In the genomic region with DNA sequence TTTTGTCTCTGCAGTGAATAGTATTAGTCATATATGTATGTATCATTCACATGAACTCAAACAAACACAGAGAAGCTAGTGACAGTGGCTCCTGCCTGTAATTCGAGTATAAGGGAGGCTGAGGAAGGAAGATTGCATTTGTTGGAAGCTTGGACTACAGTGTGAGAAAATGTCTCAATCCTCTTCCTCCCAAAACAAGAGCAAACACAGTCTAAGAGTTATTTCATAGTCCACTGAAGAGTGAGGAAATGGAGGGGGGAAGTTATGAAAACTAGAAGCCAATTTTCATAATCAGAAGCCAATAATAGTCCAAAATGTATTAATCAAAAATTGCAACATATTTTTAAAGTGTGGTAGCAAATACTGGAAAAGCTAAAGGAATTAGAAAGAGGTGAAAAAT, we compare ENCODE assay signal across 23 mouse cellular contexts.
DNase-seq lines count a peak whose midpoint lies in the region; ATAC-seq and TF ChIP-seq lines count a peak whose summit lies in the region.
"Had no signal": no experiment of that assay in that cellular context is flagged by ENCODE, and none has a peak within 500 bp of the region (broad histone marks: within the 10 kb centered on the region; RNA-seq: fewer than 3 reads in every experiment).

No protein-coding gene starts in this region.

- H3K27me3 ChIP-seq in thymus, adult 2 months (ENCODE audit: control insufficient read depth, insufficient read depth, low read length) = no peaks in the 10 kb centered on the region
- H3K27me3 ChIP-seq: CH12.LX, Patski had no signal

- ATAC-seq in granulocyte monocyte progenitor cell, adult 5-6 weeks (replicated peaks; ENCODE audit: poor library complexity, severe bottlenecking) = peak; percentile 65
- ATAC-seq in megakaryocyte, adult 5-6 weeks (ENCODE audit: poor library complexity, severe bottlenecking) = peak; percentile 51; the same call in 1 of the 2 replicates
- peak; percentile 71 for ATAC-seq in megakaryocyte progenitor cell, adult 5-6 weeks (replicated peaks; ENCODE audit: poor library complexity)
- ATAC-seq: activated CD4-positive, CD25-positive, alpha-beta regulatory T cell, adult 4 months; CD4-positive, CD25-positive, alpha-beta regulatory T cell, adult 4 months; Patski had no signal

- no peaks in the 10 kb centered on the region for H3K4me1 ChIP-seq in thymus, adult 2 months (replicated peaks; ENCODE audit: control insufficient read depth, insufficient read depth, low read length)
- no peaks in the 10 kb centered on the region for H3K4me1 ChIP-seq in lung, adult 2 months (ENCODE audit: control insufficient read depth, insufficient read depth, low read length)

- no peak for TF ChIP-seq POLR2A in thymus, adult 2 months (IDR thresholded peaks at IDR 0.05; ENCODE audit: control insufficient read depth, extremely low read depth, insufficient read depth, low read length, poor library complexity)
- TF ChIP-seq POLR2A in lung, adult 2 months (IDR thresholded peaks at IDR 0.05; ENCODE audit: borderline replicate concordance, extremely low read depth, low read depth, low read length) = no peak

- 49% methylated on average over 1 of the region's 1 CpGs for WGBS in thymus, adult 2 months
- 13% methylated on average over 1 of the region's 1 CpGs for WGBS in lung, adult 2 months

- no peak for TF ChIP-seq CTCF in thymus, adult 2 months (IDR thresholded peaks at IDR 0.05; ENCODE audit: borderline replicate concordance, control insufficient read depth, extremely low read depth, insufficient read depth, low read length, poor library complexity)
- no peak for TF ChIP-seq CTCF in lung, adult 2 months (IDR thresholded peaks at IDR 0.05; ENCODE audit: insufficient read depth, low read length)

- H3K36me3 ChIP-seq in thymus, adult 2 months (ENCODE audit: control insufficient read depth, insufficient read depth, low read length) = no peaks in the 10 kb centered on the region
- H3K36me3 ChIP-seq: G1E had no signal

- H3K27ac ChIP-seq in thymus, adult 2 months (ENCODE audit: control insufficient read depth, insufficient read depth, low read length) = no peak overlapping the region

- intact Hi-C loops in left cerebral cortex, postnatal 25 days (cut with DNase I) = no loop called here

- no peak overlapping the region for H3K4me3 ChIP-seq in thymus, adult 2 months (ENCODE audit: control insufficient read depth, insufficient read depth, low read length)
- no peak overlapping the region for H3K4me3 ChIP-seq in lung, adult 2 months (replicated peaks; ENCODE audit: extremely low read depth, low read depth, low read length)

- DNase-seq in 416B (ENCODE audit: low read depth) = peak; percentile 33
- no peak for DNase-seq in adrenal gland, postnatal 10 days
- DNase-seq in thymus, adult 2 months = no peak
- no peak for DNase-seq in lung, adult 2 months
- DNase-seq in left cerebral cortex, postnatal 25 days (ENCODE audit: low spot score in 2 of 2) = no peak
- DNase-seq: adrenal gland, adult 2 months; adrenal gland, adult 8-10 months; adrenal gland, postnatal 14 days; adrenal gland, postnatal 25 days; adrenal gland, postnatal 36 days; B cell, adult 2 months; cerebellum, adult 11 months; cerebellum, adult 11-12 months; cerebellum, adult 18-20 months; cerebellum, adult 2 months had no signal
